Mouse (Mus musculus): Measurements from ENCODE around the gene Cav3. TPM values are rescaled to one million over a fixed set of nuclear protein-coding genes. Genes with fewer than 3 reads are reported as not detected.

Cav3 gene
- polyA plus RNA-seq, 2 experiments, result not detected

DNA sequence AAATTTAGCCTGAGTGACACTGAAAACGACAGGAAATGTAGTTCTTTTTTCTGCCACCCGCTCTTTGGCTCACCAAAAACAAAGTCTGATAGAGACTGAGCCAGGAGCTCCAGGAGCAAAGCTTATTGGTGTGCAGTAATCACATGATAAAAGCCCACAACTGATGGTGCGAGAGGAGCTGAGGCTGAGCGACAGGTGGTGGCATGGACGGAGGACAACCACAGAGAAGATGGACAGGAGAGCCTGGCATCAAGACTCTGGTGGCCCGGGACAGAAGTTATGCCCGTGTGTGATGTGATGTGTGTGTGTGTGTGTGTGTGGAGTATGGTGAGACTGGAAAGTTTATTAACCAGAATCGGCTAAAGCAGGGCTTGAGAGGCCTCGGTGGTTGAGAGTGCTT is 34.1 kb downstream of the Cav3 start:
- Histone ChIP-seq H3K4me2 (ENCODE audit: low read depth) (no peak overlapping the region), H3K9ac (replicated peaks) (no peak overlapping the region), H3K27ac (no peak overlapping the region), H3K9me3 (ENCODE audit: control insufficient read depth, low read length) (no peaks in the 10 kb centered on the region), H3K4me1 (replicated peaks; ENCODE audit: control insufficient read depth in 2 of 2, insufficient read depth in 2 of 2, low read length in 1 of 2) (no peaks in the 10 kb centered on the region; a peak in 1 of 4 replicates), H3K4me3 (ENCODE audit: insufficient read depth in 1 of 2, low read depth in 2 of 2, low read length in 2 of 2) (no peak overlapping the region), H3K27me3 (ENCODE audit: control insufficient read depth, insufficient read depth, low read length) (peaks cover 24% of the 10 kb centered on the region), H3K36me3 (replicated peaks; ENCODE audit: control insufficient read depth, insufficient read depth, low read depth) (no peaks in the 10 kb centered on the region)
- ATAC-seq (ENCODE audit: insufficient read depth), result no peak
- 59% methylated on average over 9 of the region's 9 CpGs for WGBS (ENCODE audit: insufficient replicate concordance)
- TF ChIP-seq CTCF (IDR thresholded peaks at IDR 0.05; ENCODE audit: low read depth), result no peak
- TF ChIP-seq EP300 (IDR thresholded peaks at IDR 0.05; ENCODE audit: low read depth), result no peak
- no peak for DNase-seq (ENCODE audit: low read depth in 3 of 3, low spot score in 3 of 3)

GRCm38 (mm10) chr6:112494620-112495081 is 35.3 kb downstream of the Cav3 start:
- H3K4me3 ChIP-seq (ENCODE audit: insufficient read depth in 1 of 2, low read depth in 2 of 2, low read length in 2 of 2), result no peak overlapping the region
- no peak overlapping the region for H3K27ac ChIP-seq
- ATAC-seq (ENCODE audit: insufficient read depth), result no peak
- no peak overlapping the region for H3K4me2 ChIP-seq (ENCODE audit: low read depth)
- WGBS (ENCODE audit: insufficient replicate concordance), result 49% methylated on average over 10 of the region's 10 CpGs
- no peak overlapping the region for H3K9ac ChIP-seq (replicated peaks)
- no peaks in the 10 kb centered on the region; a peak in 1 of 4 replicates for H3K4me1 ChIP-seq (replicated peaks; ENCODE audit: control insufficient read depth in 2 of 2, insufficient read depth in 2 of 2, low read length in 1 of 2)
- H3K9me3 ChIP-seq (ENCODE audit: control insufficient read depth, low read length), result no peaks in the 10 kb centered on the region
- TF ChIP-seq EP300 (IDR thresholded peaks at IDR 0.05; ENCODE audit: low read depth), result no peak
- peak; percentile 12; the same call in 1 of the 2 replicates for TF ChIP-seq CTCF (IDR thresholded peaks at IDR 0.05; ENCODE audit: low read depth)
- no peak for DNase-seq (ENCODE audit: low read depth in 3 of 3, low spot score in 3 of 3)
- no peaks in the 10 kb centered on the region for H3K36me3 ChIP-seq (replicated peaks; ENCODE audit: control insufficient read depth, insufficient read depth, low read depth)
- H3K27me3 ChIP-seq (ENCODE audit: control insufficient read depth, insufficient read depth, low read length), result peaks cover 11% of the 10 kb centered on the region

DNA sequence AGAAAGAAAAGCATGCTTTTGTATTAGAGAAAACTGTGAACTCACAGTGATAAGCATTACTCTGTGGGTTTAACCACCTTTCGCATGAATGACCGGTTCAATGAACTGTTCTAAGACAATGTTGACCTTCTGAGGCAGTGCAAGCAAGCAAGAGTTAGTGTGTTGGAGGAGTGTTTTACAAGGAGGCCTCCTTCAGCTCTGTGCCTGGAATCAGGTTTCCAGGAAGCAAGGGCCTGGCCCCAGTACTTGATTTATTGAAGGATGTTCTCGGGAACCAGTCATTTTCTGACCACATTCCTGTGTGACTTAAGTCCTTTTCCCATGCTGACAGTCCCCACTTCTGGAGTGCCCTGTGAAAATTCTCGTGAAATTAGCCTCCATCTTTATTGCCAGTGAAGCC is 35.9 kb downstream of the Cav3 start:
- Histone ChIP-seq H3K4me3 (ENCODE audit: insufficient read depth in 1 of 2, low read depth in 2 of 2, low read length in 2 of 2) (no peak overlapping the region), H3K9ac (replicated peaks) (no peak overlapping the region), H3K27ac (no peak overlapping the region), H3K4me1 (replicated peaks; ENCODE audit: control insufficient read depth in 2 of 2, insufficient read depth in 2 of 2, low read length in 1 of 2) (no peaks in the 10 kb centered on the region; a peak in 1 of 4 replicates), H3K9me3 (ENCODE audit: control insufficient read depth, low read length) (no peaks in the 10 kb centered on the region), H3K27me3 (ENCODE audit: control insufficient read depth, insufficient read depth, low read length) (peaks cover 6% of the 10 kb centered on the region), H3K36me3 (replicated peaks; ENCODE audit: control insufficient read depth, insufficient read depth, low read depth) (no peaks in the 10 kb centered on the region), H3K4me2 (ENCODE audit: low read depth) (no peak overlapping the region)
- whole genome bisulfite sequencing (ENCODE audit: insufficient replicate concordance), result 46% methylated on average over 4 of the region's 4 CpGs
- ATAC-seq (ENCODE audit: insufficient read depth), result no peak
- DNase-seq (ENCODE audit: low read depth in 3 of 3, low spot score in 3 of 3), result no peak
- no peak for TF ChIP-seq EP300 (IDR thresholded peaks at IDR 0.05; ENCODE audit: low read depth)
- TF ChIP-seq CTCF (IDR thresholded peaks at IDR 0.05; ENCODE audit: low read depth), result no peak

GRCm38 (mm10) chr6:112496291-112497060 is 37.2 kb downstream of the Cav3 start:
- 57% methylated on average over 8 of the region's 8 CpGs for WGBS (ENCODE audit: insufficient replicate concordance)
- Histone ChIP-seq H3K27ac (no peak overlapping the region), H3K27me3 (ENCODE audit: control insufficient read depth, insufficient read depth, low read length) (no peaks in the 10 kb centered on the region), H3K4me3 (ENCODE audit: insufficient read depth in 1 of 2, low read depth in 2 of 2, low read length in 2 of 2) (no peak overlapping the region), H3K4me2 (ENCODE audit: low read depth) (no peak overlapping the region), H3K9ac (replicated peaks) (no peak overlapping the region), H3K4me1 (replicated peaks; ENCODE audit: control insufficient read depth in 2 of 2, insufficient read depth in 2 of 2, low read length in 1 of 2) (no peaks in the 10 kb centered on the region; a peak in 1 of 4 replicates), H3K36me3 (replicated peaks; ENCODE audit: control insufficient read depth, insufficient read depth, low read depth) (no peaks in the 10 kb centered on the region), H3K9me3 (ENCODE audit: control insufficient read depth, low read length) (no peaks in the 10 kb centered on the region)
- DNase-seq (ENCODE audit: low read depth in 3 of 3, low spot score in 3 of 3) (no peak), ATAC-seq (ENCODE audit: insufficient read depth) (no peak)
- TF ChIP-seq CTCF (IDR thresholded peaks at IDR 0.05; ENCODE audit: low read depth) (no peak), EP300 (IDR thresholded peaks at IDR 0.05; ENCODE audit: low read depth) (no peak)

GRCm38 (mm10) chr6:112497456-112497855 is 38.2 kb downstream of the Cav3 start:
- TF ChIP-seq CTCF (IDR thresholded peaks at IDR 0.05; ENCODE audit: low read depth) (no peak), EP300 (IDR thresholded peaks at IDR 0.05; ENCODE audit: low read depth) (no peak)
- Histone ChIP-seq H3K4me3 (ENCODE audit: insufficient read depth in 1 of 2, low read depth in 2 of 2, low read length in 2 of 2) (no peak overlapping the region), H3K4me2 (ENCODE audit: low read depth) (no peak overlapping the region), H3K27ac (no peak overlapping the region), H3K4me1 (replicated peaks; ENCODE audit: control insufficient read depth in 2 of 2, insufficient read depth in 2 of 2, low read length in 1 of 2) (no peaks in the 10 kb centered on the region; a peak in 1 of 4 replicates), H3K9me3 (ENCODE audit: control insufficient read depth, low read length) (no peaks in the 10 kb centered on the region), H3K36me3 (replicated peaks; ENCODE audit: control insufficient read depth, insufficient read depth, low read depth) (no peaks in the 10 kb centered on the region), H3K9ac (replicated peaks) (no peak overlapping the region), H3K27me3 (ENCODE audit: control insufficient read depth, insufficient read depth, low read length) (no peaks in the 10 kb centered on the region)
- WGBS (ENCODE audit: insufficient replicate concordance), result 32% methylated on average over 2 of the region's 2 CpGs
- DNase-seq (ENCODE audit: low read depth in 3 of 3, low spot score in 3 of 3), result no peak
- no peak for ATAC-seq (ENCODE audit: insufficient read depth)

Measured in liver, embryonic 14.5 days (tissue).